Mouse (Mus musculus) forebrain, embryonic 12.5 days (tissue): ENCODE data around the gene Cdipt. TPM values are rescaled to one million over a fixed set of nuclear protein-coding genes. Genes with fewer than 3 reads are reported as not detected.
A peak's percentile ranks its signal among the peaks of the same experiment; 100 is the strongest.

Source experiments
- ATAC-seq: fragments of 200-750 bp; cut with Nextera tagmentation; 2 replicates; pipeline ENCODE4 v1.8.0; 2017; ENCODE audit warnings: moderate TSS enrichment; ENCODE audit not compliant: low FRiP score
- H3K27ac ChIP-seq: fragments of 300-500 bp; sonication (generic); 2 replicates; pipeline ENCODE4 v1.5.1; 2016; ENCODE audit warnings: mild to moderate bottlenecking
- H3K27me3 ChIP-seq: fragments of 300-500 bp; sonication (generic); 2 replicates; pipeline ENCODE4 v1.6.1; 2016; ENCODE audit warnings: mild to moderate bottlenecking
- H3K36me3 ChIP-seq: fragments of 300-500 bp; sonication (generic); replicated peaks from 2 replicates; pipeline ENCODE4 v1.6.1; 2016; ENCODE audit warnings: mild to moderate bottlenecking
- H3K4me1 ChIP-seq: fragments of 300-500 bp; sonication (generic); 2 replicates; pipeline ENCODE4 v1.6.1; 2016
- H3K4me2 ChIP-seq: fragments of 300-500 bp; sonication (generic); 2 replicates; pipeline ENCODE4 v1.6.1; 2016; ENCODE audit warnings: mild to moderate bottlenecking, moderate library complexity
- H3K4me3 ChIP-seq: fragments of 300-500 bp; sonication (generic); replicated peaks from 2 replicates; pipeline ENCODE4 v1.5.1; 2016; ENCODE audit warnings: mild to moderate bottlenecking
- H3K9ac ChIP-seq: fragments of 300-500 bp; sonication (generic); 2 replicates; pipeline ENCODE4 v1.6.1; 2016; ENCODE audit warnings: mild to moderate bottlenecking
- H3K9me3 ChIP-seq: fragments of 300-500 bp; sonication (generic); 2 replicates; pipeline ENCODE4 v1.6.1; 2016
- WGBS: fragments of 180-500 bp; shearing (Covaris S2); methylation state at CpG from one replicate; pipeline ENCODE4 v1.1.7; 2016; 5-methylcytosine and 5-hydroxymethylcytosine counted together
- polyA plus RNA-seq: library from polyadenylated mRNA; unstranded; fragments of >200 nt; fragmentation: Nextera tagmentation; extraction: Ambion mirVana; gene quantifications from 2 replicates; pipeline ENCODE4 v1.2.1, GENCODE M21; 2016

Cdipt gene
- 78.9 and 79.6 TPM in 2 replicates for polyA plus RNA-seq

DNA sequence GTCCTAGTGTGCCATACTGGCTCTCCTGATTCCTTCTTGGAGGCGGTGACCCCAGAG, at the start of gene Cdipt:
Gene Cdipt (plus strand): TSS at position 22 of the 57 bp plus-strand sequence.
- peak within 1 kb of the TSS; percentile 95 for H3K27ac ChIP-seq
- H3K36me3 ChIP-seq, result peaks cover 28% of the 10 kb centered on the region
- ATAC-seq, result no peak
- peak within 1 kb of the TSS; percentile 80 for H3K4me2 ChIP-seq
- no peaks in the 10 kb centered on the region for H3K27me3 ChIP-seq
- peak within 1 kb of the TSS; percentile 100 for H3K4me3 ChIP-seq
- no peaks in the 10 kb centered on the region for H3K9me3 ChIP-seq
- H3K4me1 ChIP-seq, result peaks cover 11% of the 10 kb centered on the region
- peak within 1 kb of the TSS; percentile 98 for H3K9ac ChIP-seq
- WGBS, result 0% methylated on average over 1 of the region's 1 CpGs

- no peak overlapping the region for H3K4me3 ChIP-seq
- no peak for ATAC-seq
- H3K27ac ChIP-seq, result no peak overlapping the region
- H3K4me2 ChIP-seq, result no peak overlapping the region
- H3K9me3 ChIP-seq, result no peaks in the 10 kb centered on the region
- peaks cover 8% of the 10 kb centered on the region for H3K36me3 ChIP-seq
- peaks cover 40% of the 10 kb centered on the region for H3K4me1 ChIP-seq
- H3K27me3 ChIP-seq, result no peaks in the 10 kb centered on the region
- no peak overlapping the region for H3K9ac ChIP-seq
- WGBS, result 65% methylated on average over 3 of the region's 3 CpGs
Observed at GRCm38 (mm10) chr7:126926299-126926698, 49.4 kb upstream of the Cdipt start.

DNA sequence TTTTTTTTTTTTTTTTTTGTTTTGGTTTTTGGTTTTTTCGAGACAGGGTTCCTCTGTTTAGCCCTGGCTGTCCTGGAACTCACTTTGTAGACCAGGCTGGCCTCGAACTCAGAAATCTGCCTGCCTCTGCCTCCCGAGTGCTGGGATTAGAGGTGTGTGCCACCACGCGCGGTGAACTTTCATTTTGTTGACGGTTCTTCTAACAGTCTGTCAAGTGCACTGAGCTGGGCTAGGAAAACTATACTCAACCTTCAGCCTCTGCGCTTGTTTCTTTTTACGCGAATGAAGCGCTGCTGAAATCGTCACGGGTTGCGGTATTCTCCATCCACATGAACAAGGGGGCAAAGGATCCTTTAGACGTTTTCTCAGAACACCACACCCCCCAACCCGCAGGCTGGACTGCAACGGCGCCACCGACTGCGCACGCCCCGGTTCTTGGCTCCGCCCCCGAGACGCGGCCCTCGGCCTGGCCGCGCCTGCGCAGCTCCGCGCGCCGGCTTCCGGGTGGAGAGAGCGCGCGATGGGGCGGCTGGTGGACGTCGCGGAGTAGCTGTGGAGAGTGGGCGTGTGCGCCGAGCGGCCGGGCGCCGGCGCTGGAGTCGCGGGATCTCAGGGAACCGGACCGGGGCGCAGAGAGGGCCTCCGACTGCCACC, 47.2 kb upstream of the Cdipt start, which contains the start of gene Kctd13:
Gene Kctd13 (plus strand): TSS at position 496 of the 654 bp plus-strand sequence.
- Histone ChIP-seq H3K27me3 (no peaks in the 10 kb centered on the region), H3K9ac (peak within 1 kb of the TSS; percentile 91), H3K4me2 (peak within 1 kb of the TSS; percentile 89), H3K36me3 (peaks cover 24% of the 10 kb centered on the region), H3K27ac (peak within 1 kb of the TSS; percentile 83), H3K4me3 (peak within 1 kb of the TSS; percentile 88), H3K9me3 (no peaks in the 10 kb centered on the region), H3K4me1 (peaks cover 22% of the 10 kb centered on the region)
- WGBS, result 4% methylated on average over 56 of the region's 56 CpGs
- peak; percentile 96 for ATAC-seq

DNA sequence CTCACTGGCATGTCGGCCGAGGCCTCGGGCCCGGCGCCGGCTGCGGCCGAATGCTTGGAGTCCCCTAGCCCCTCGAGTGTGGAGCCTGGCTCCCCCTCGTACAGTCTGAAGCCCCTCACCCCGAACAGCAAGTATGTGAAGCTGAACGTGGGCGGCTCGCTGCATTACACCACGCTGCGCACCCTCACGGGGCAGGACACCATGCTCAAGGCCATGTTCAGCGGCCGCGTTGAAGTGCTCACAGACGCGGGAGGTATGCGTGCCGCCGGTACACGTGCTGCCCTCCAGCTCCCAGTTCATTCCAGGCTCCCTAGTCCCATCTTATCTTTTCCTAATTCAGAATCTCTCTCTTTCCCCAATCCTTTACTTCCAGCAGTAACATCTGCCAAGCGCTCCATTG, 46.7 kb upstream of the Cdipt start:
- peak; percentile 77; the same call in 1 of the 2 replicates for ATAC-seq
- under 1% methylated on average over 27 of the region's 27 CpGs for WGBS
- peak overlapping the region; percentile 88 for H3K4me3 ChIP-seq
- H3K36me3 ChIP-seq, result peaks cover 27% of the 10 kb centered on the region
- peak overlapping the region; percentile 83 for H3K27ac ChIP-seq
- peak overlapping the region; percentile 91 for H3K9ac ChIP-seq
- peaks cover 20% of the 10 kb centered on the region for H3K4me1 ChIP-seq
- H3K9me3 ChIP-seq, result no peaks in the 10 kb centered on the region
- no peaks in the 10 kb centered on the region for H3K27me3 ChIP-seq
- peak overlapping the region; percentile 89 for H3K4me2 ChIP-seq

GRCm38 (mm10) chr7:126932652-126933051, 43.1 kb upstream of the Cdipt start:
- Histone ChIP-seq H3K4me3 (no peak overlapping the region), H3K36me3 (peaks cover 43% of the 10 kb centered on the region), H3K9ac (no peak overlapping the region), H3K9me3 (no peaks in the 10 kb centered on the region), H3K27me3 (no peaks in the 10 kb centered on the region), H3K4me1 (peaks cover 20% of the 10 kb centered on the region), H3K27ac (no peak overlapping the region), H3K4me2 (no peak overlapping the region)
- no peak for ATAC-seq
- 89% methylated on average over 2 of the region's 2 CpGs for WGBS

- Histone ChIP-seq H3K9ac (no peak overlapping the region), H3K36me3 (peaks cover 49% of the 10 kb centered on the region), H3K9me3 (no peaks in the 10 kb centered on the region), H3K27me3 (no peaks in the 10 kb centered on the region), H3K4me1 (peaks cover 5% of the 10 kb centered on the region; the same call in 1 of the 2 replicates), H3K4me3 (no peak overlapping the region), H3K27ac (no peak overlapping the region), H3K4me2 (no peak overlapping the region)
- no peak for ATAC-seq
- 48% methylated on average over 6 of the region's 6 CpGs for WGBS
Observed at GRCm38 (mm10) chr7:126941171-126941570, 34.5 kb upstream of the Cdipt start.

- H3K4me3 ChIP-seq, result no peak overlapping the region
- no peak overlapping the region for H3K4me2 ChIP-seq
- 63% methylated on average over 5 of the region's 5 CpGs for WGBS
- H3K36me3 ChIP-seq, result peaks cover 42% of the 10 kb centered on the region
- no peak overlapping the region for H3K27ac ChIP-seq
- peaks cover 5% of the 10 kb centered on the region; the same call in 1 of the 2 replicates for H3K4me1 ChIP-seq
- ATAC-seq, result no peak
- no peaks in the 10 kb centered on the region for H3K9me3 ChIP-seq
- H3K9ac ChIP-seq, result no peak overlapping the region
- no peaks in the 10 kb centered on the region for H3K27me3 ChIP-seq
Observed at GRCm38 (mm10) chr7:126941801-126942200, 33.9 kb upstream of the Cdipt start.

- ATAC-seq, result no peak
- no peak overlapping the region for H3K4me3 ChIP-seq
- H3K4me1 ChIP-seq, result peaks cover 31% of the 10 kb centered on the region
- H3K27me3 ChIP-seq, result peaks cover 32% of the 10 kb centered on the region
- H3K27ac ChIP-seq, result no peak overlapping the region
- H3K9me3 ChIP-seq, result no peaks in the 10 kb centered on the region
- H3K9ac ChIP-seq, result no peak overlapping the region; the same call in 1 of the 2 replicates
- H3K36me3 ChIP-seq, result peaks cover 31% of the 10 kb centered on the region
- 35% methylated on average over 3 of the region's 3 CpGs for WGBS
- H3K4me2 ChIP-seq, result no peak overlapping the region
Observed at GRCm38 (mm10) chr7:126946530-126946929, 29.2 kb upstream of the Cdipt start.

DNA sequence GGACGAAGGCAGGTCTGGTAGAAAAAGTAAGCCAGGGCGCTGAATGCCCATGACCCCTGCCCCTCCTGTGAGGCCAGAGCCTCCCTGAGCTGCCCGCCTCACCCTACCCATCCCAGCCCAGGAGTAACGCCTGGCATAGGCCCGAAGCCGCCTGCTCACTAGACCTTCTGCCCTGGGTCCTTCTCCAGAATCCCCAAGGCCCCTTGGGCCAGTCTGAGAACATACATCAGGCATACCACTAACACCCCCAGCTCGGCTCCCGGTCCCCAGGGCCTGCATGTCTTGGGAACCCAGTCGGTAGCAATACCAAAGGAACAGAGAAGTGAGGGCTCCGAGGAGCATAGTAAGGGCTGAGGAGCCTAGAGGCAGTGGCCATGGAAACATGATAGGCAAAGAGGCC, 27.1 kb upstream of the Cdipt start:
- Histone ChIP-seq H3K9ac (peak overlapping the region; percentile 68; the same call in 1 of the 2 replicates), H3K4me2 (peak overlapping the region; percentile 95), H3K27ac (peak overlapping the region; percentile 81), H3K4me3 (peak overlapping the region; percentile 50), H3K9me3 (no peaks in the 10 kb centered on the region), H3K27me3 (peaks cover 52% of the 10 kb centered on the region), H3K36me3 (peaks cover 21% of the 10 kb centered on the region), H3K4me1 (peaks cover 34% of the 10 kb centered on the region)
- WGBS, result 83% methylated on average over 10 of the region's 10 CpGs
- ATAC-seq, result no peak

- H3K4me1 ChIP-seq, result peaks cover 34% of the 10 kb centered on the region
- peaks cover 13% of the 10 kb centered on the region for H3K36me3 ChIP-seq
- no peaks in the 10 kb centered on the region for H3K9me3 ChIP-seq
- H3K4me3 ChIP-seq, result peak within 1 kb of the TSS; percentile 50
- H3K27me3 ChIP-seq, result peaks cover 55% of the 10 kb centered on the region
- peak within 1 kb of the TSS; percentile 81 for H3K27ac ChIP-seq
- WGBS, result under 1% methylated on average over 21 of the region's 21 CpGs
- H3K9ac ChIP-seq, result peak within 1 kb of the TSS; percentile 68
- H3K4me2 ChIP-seq, result peak within 1 kb of the TSS; percentile 95
- ATAC-seq, result peak; percentile 69
Observed at GRCm38 (mm10) chr7:126949403-126949792, 26.3 kb upstream of the Cdipt start, which contains the start of gene Asphd1. Gene Asphd1 (minus strand): TSS chr7:126949582.

DNA sequence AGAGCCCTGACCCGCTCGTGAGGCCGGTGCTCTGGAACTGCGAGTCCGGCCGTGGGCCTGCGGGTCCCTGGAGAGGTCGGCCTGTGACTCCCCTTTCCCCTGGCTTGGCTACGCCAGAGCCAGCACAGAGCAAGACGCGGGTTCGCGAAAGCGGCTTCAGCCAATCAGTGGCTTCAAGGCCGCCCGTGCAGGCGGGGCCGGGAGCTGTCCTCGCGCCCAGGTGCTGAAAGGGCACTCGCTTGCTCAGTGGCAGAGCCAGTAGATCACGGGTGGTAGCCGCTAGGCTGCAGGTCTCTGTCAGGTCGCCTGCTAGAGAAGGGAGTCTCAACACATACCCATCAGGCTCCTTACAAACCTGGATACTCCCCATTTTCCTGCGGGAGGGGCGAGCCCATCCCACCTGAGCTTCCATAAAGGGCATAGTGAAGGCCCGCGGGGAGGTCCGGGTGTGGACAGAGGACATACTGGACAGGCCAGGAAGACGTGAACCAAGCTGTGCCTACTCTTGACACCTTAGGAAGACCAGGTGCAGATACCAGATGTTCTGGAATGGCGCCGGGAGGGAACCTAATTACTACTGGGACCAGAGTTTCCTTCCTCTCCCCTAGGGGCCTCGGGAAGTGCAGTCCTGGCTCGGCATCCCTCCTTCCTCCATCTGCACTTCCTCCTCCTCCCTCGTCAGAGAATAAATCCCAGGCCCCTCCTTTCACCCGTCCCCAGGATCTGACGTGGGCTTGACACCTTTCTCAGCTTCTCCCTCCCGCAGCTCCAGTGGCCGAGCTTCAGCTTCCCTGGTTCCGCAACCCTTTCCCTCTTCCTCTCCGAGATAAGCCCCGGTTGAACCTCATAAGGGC, 25.7 kb upstream of the Cdipt start, which contains the start of gene Sez6l2:
Gene Sez6l2 (plus strand): TSS at position 771 of the 854 bp plus-strand sequence.
- peak within 1 kb of the TSS; percentile 81 for H3K27ac ChIP-seq
- H3K27me3 ChIP-seq, result peaks cover 55% of the 10 kb centered on the region
- peaks cover 7% of the 10 kb centered on the region for H3K36me3 ChIP-seq
- H3K9me3 ChIP-seq, result no peaks in the 10 kb centered on the region
- H3K9ac ChIP-seq, result peak within 1 kb of the TSS; percentile 68
- ATAC-seq, result peak; percentile 89
- peaks cover 34% of the 10 kb centered on the region for H3K4me1 ChIP-seq
- peak within 1 kb of the TSS; percentile 95 for H3K4me2 ChIP-seq
- peak within 1 kb of the TSS; percentile 50 for H3K4me3 ChIP-seq
- under 1% methylated on average over 41 of the region's 42 CpGs for WGBS
